Mouse (Mus musculus) CH12.LX (cell line): ENCODE measurements around the gene Filip1l. TPM values are rescaled to one million over a fixed set of nuclear protein-coding genes. Genes with fewer than 3 reads are reported as not detected.

ENCODE experiments used
- DNase-seq: peaks from one replicate; pipeline ENCODE4 v3.0.0-alpha.2; 2013; ENCODE audit errors: extremely low read depth
- H3K27ac ChIP-seq: 2 replicates; pipeline ENCODE4 v1.5.1; 2012; ENCODE audit warnings: low read depth, mild to moderate bottlenecking, control low read depth, moderate library complexity; ENCODE audit not compliant: insufficient read depth
- H3K27me3 ChIP-seq: replicated peaks from 2 replicates; pipeline ENCODE3; 2012; ENCODE audit warnings: inconsistent platforms
- H3K36me3 ChIP-seq, 2 experiments: replicated peaks in 1 of 2; 2 replicates each; pipeline versions ENCODE3 to v1.6.1; 2012; ENCODE audit warnings: inconsistent platforms in 1 of 2, low read length in 1 of 2, mild to moderate bottlenecking in 1 of 2, mixed read lengths in 1 of 2, moderate library complexity in 1 of 2; ENCODE audit not compliant: control insufficient read depth in 1 of 2, insufficient read depth in 1 of 2
- H3K4me1 ChIP-seq, 2 experiments: 2 replicates each; pipeline ENCODE4 v1.6.1; 2012; ENCODE audit warnings: inconsistent platforms in 1 of 2, moderate library complexity in 1 of 2; ENCODE audit not compliant: insufficient read depth in 2 of 2, control insufficient read depth in 1 of 2
- H3K4me2 ChIP-seq: 2 replicates; pipeline ENCODE4 v1.6.1; 2012; ENCODE audit warnings: low read depth, mild to moderate bottlenecking, control low read depth; ENCODE audit not compliant: poor library complexity, insufficient read depth, severe bottlenecking
- H3K4me3 ChIP-seq, 3 experiments: fragments of 150-350 bp in 1 of 3; sonication (generic) in 1 of 3; replicated peaks in 1 of 3; 2 replicates each; pipeline versions ENCODE3 to v1.5.1; 2011 to 2012; ENCODE audit warnings: low read depth in 2 of 3, low read length in 2 of 3, mild to moderate bottlenecking in 2 of 3, moderate library complexity in 2 of 3, control low read depth in 1 of 3, improper control_type of control experiment in 1 of 3, inconsistent platforms in 1 of 3, mixed read lengths in 1 of 3; ENCODE audit not compliant: poor library complexity in 1 of 3
- H3K79me2 ChIP-seq: replicated peaks from 2 replicates; pipeline ENCODE4 v1.6.1; 2012; ENCODE audit warnings: mild to moderate bottlenecking, moderate library complexity; ENCODE audit not compliant: control insufficient read depth, poor library complexity, insufficient read depth, severe bottlenecking; ENCODE audit errors: extremely low read depth
- H3K9ac ChIP-seq: 2 replicates; pipeline ENCODE4 v1.6.1; 2012; ENCODE audit warnings: low read depth, mild to moderate bottlenecking, control low read depth, moderate library complexity; ENCODE audit not compliant: insufficient read depth
- H3K9me3 ChIP-seq: replicated peaks from 2 replicates; pipeline ENCODE3; 2012; ENCODE audit warnings: low read length, inconsistent platforms, mixed read lengths
- BHLHE40 ChIP-seq: IDR thresholded peaks from 2 replicates; pipeline ENCODE4 v1.6.1; 2011; ENCODE audit warnings: mild to moderate bottlenecking, low read depth, low read length, improper control_type of control experiment
- CHD1 ChIP-seq: IDR thresholded peaks from 2 replicates; pipeline ENCODE4 v1.6.1; 2012; ENCODE audit warnings: low read depth, low read length, improper control_type of control experiment, inconsistent platforms
- CHD2 ChIP-seq: IDR thresholded peaks from 2 replicates; pipeline ENCODE4 v1.6.1; 2011; ENCODE audit warnings: low read length, improper control_type of control experiment
- CTCF ChIP-seq, 2 experiments: IDR thresholded peaks in 1 of 2; conservative IDR thresholded peaks in 1 of 2; 2 replicates each; pipeline ENCODE4 v1.5.1; 2011 to 2012; ENCODE audit warnings: low read depth in 2 of 2, low read length in 2 of 2, improper control_type of control experiment in 1 of 2, inconsistent platforms in 1 of 2, mild to moderate bottlenecking in 1 of 2, moderate library complexity in 1 of 2
- E2F4 ChIP-seq: IDR thresholded peaks from 2 replicates; pipeline ENCODE4 v1.6.1; 2011; ENCODE audit warnings: low read depth, low read length, improper control_type of control experiment; ENCODE audit not compliant: insufficient replicate concordance
- ELF1 ChIP-seq: IDR thresholded peaks from 2 replicates; pipeline ENCODE4 v1.6.1; 2014; ENCODE audit warnings: low read depth, mild to moderate bottlenecking, inconsistent platforms, low read length, improper control_type of control experiment
- EP300 ChIP-seq: IDR thresholded peaks from 2 replicates; pipeline ENCODE4 v1.6.1; 2011; ENCODE audit warnings: low read length, improper control_type of control experiment
- ETS1 ChIP-seq: conservative IDR thresholded peaks from 2 replicates; pipeline ENCODE4 v1.6.1; 2012; ENCODE audit warnings: low read depth, mild to moderate bottlenecking, inconsistent platforms, low read length, improper control_type of control experiment, moderate library complexity
- GABPA ChIP-seq: IDR thresholded peaks from 2 replicates; pipeline ENCODE4 v1.6.1; 2012; ENCODE audit warnings: low read depth, low read length, improper control_type of control experiment, inconsistent platforms; ENCODE audit not compliant: insufficient replicate concordance
- HCFC1 ChIP-seq: IDR thresholded peaks from 2 replicates; pipeline ENCODE4 v1.6.1; 2012; ENCODE audit warnings: low read depth, mild to moderate bottlenecking, inconsistent platforms, low read length, improper control_type of control experiment
- IRF4 ChIP-seq: IDR thresholded peaks from 2 replicates; pipeline ENCODE4 v1.6.1; 2014; ENCODE audit warnings: low read depth, mild to moderate bottlenecking, inconsistent platforms, low read length, improper control_type of control experiment
- KAT2A ChIP-seq: IDR thresholded peaks from 2 replicates; pipeline ENCODE4 v1.6.1; 2012; ENCODE audit warnings: low read length, improper control_type of control experiment, inconsistent platforms; ENCODE audit not compliant: insufficient replicate concordance
- MAX ChIP-seq: IDR thresholded peaks from 2 replicates; pipeline ENCODE4 v1.6.1; 2011; ENCODE audit warnings: low read length, improper control_type of control experiment
- MAZ ChIP-seq: IDR thresholded peaks from 2 replicates; pipeline ENCODE4 v1.6.1; 2012; ENCODE audit warnings: low read depth, mild to moderate bottlenecking, inconsistent platforms, low read length, improper control_type of control experiment, moderate library complexity
- MXI1 ChIP-seq: IDR thresholded peaks from 2 replicates; pipeline ENCODE4 v1.6.1; 2011; ENCODE audit warnings: mild to moderate bottlenecking, low read depth, low read length, improper control_type of control experiment
- NELFE ChIP-seq: IDR thresholded peaks from 2 replicates; pipeline ENCODE4 v1.6.1; 2011; ENCODE audit warnings: low read depth, low read length, improper control_type of control experiment
- NRF1 ChIP-seq: IDR thresholded peaks from 2 replicates; pipeline ENCODE4 v1.6.1; 2014; ENCODE audit warnings: low read depth, mild to moderate bottlenecking, inconsistent platforms, low read length, improper control_type of control experiment, moderate library complexity
- PAX5 ChIP-seq: IDR thresholded peaks from 2 replicates; pipeline ENCODE4 v1.6.1; 2012; ENCODE audit warnings: low read length, inconsistent platforms, mixed read lengths
- POLR2AphosphoS2 ChIP-seq: IDR thresholded peaks from 2 replicates; pipeline ENCODE4 v1.6.1; 2011; ENCODE audit warnings: low read depth, low read length, improper control_type of control experiment
- RAD21 ChIP-seq: IDR thresholded peaks from 2 replicates; pipeline ENCODE4 v1.6.1; 2011; ENCODE audit warnings: low read depth, mild to moderate bottlenecking, low read length, improper control_type of control experiment, moderate library complexity
- RCOR1 ChIP-seq: conservative IDR thresholded peaks from 2 replicates; pipeline ENCODE4 v1.6.1; 2012; ENCODE audit warnings: low read depth, mild to moderate bottlenecking, inconsistent platforms, low read length, improper control_type of control experiment
- SIN3A ChIP-seq: IDR thresholded peaks from 2 replicates; pipeline ENCODE4 v1.6.1; 2012; ENCODE audit warnings: low read length, improper control_type of control experiment, inconsistent platforms
- TBP ChIP-seq: conservative IDR thresholded peaks from 2 replicates; pipeline ENCODE4 v1.6.1; 2011; ENCODE audit warnings: low read depth, low read length, improper control_type of control experiment
- UBTF ChIP-seq: IDR thresholded peaks from 2 replicates; pipeline ENCODE4 v1.6.1; 2012; ENCODE audit warnings: low read depth, mild to moderate bottlenecking, inconsistent platforms, low read length, improper control_type of control experiment, moderate library complexity
- USF1 ChIP-seq: IDR thresholded peaks from 2 replicates; pipeline ENCODE4 v1.6.1; 2014; ENCODE audit warnings: low read depth, mild to moderate bottlenecking, inconsistent platforms, low read length, improper control_type of control experiment
- USF2 ChIP-seq: conservative IDR thresholded peaks from 2 replicates; pipeline ENCODE4 v1.6.1; 2011; ENCODE audit warnings: low read depth, low read length, improper control_type of control experiment
- ZKSCAN1 ChIP-seq: IDR thresholded peaks from 2 replicates; pipeline ENCODE4 v1.6.1; 2012; ENCODE audit warnings: low read depth, inconsistent platforms, low read length, improper control_type of control experiment, borderline replicate concordance
- ZMIZ1 ChIP-seq: IDR thresholded peaks from 2 replicates; pipeline ENCODE4 v1.6.1; 2012; ENCODE audit warnings: low read depth, mild to moderate bottlenecking, inconsistent platforms, low read length, improper control_type of control experiment
- ZNF384 ChIP-seq: IDR thresholded peaks from 2 replicates; pipeline ENCODE4 v1.6.1; 2012; ENCODE audit warnings: low read depth, low read length, improper control_type of control experiment, inconsistent platforms
- dilution Hi-C: fragments of 300-500 bp; cut with MboI; formaldehyde crosslinking; loops from 2 replicates; pipeline ENCODE4 v1.14.3; 2020; ENCODE audit warnings: low sequenced_read_pairs; ENCODE audit not compliant: extremely low pct_unique_long_range_greater_than_20kb, extremely low pct_ligation_motif_present
- in situ Hi-C: fragments of 300-500 bp; cut with MboI; formaldehyde crosslinking; loops from 3 replicates; pipeline ENCODE4 v1.14.3; 2019; ENCODE audit warnings: low sequenced_read_pairs, low pct_ligation_motif_present, low pct_unique_long_range_greater_than_20kb, mixed read lengths
- polyA plus RNA-seq: library from polyadenylated mRNA; unstranded; fragments of >175 nt; gene quantifications from 2 replicates; pipeline ENCODE4 v1.2.1, GENCODE M21; 2012; ENCODE audit warnings: low read depth; ENCODE audit not compliant: insufficient read length
- total RNA-seq, 2 experiments: library from RNA; depleted of rRNA; stranded (reverse); fragments of 300-350 nt in 1 of 2; fragments of >200 nt in 1 of 2; gene quantifications; 2 replicates each; pipeline ENCODE4 v1.2.3; 2012 to 2014

Gene Filip1l
- total and polyA plus RNA-seq, 3 experiments: 2.1 to 17.6 (median 5.7) TPM

- Histone ChIP-seq H3K27ac (no peak overlapping the region), H3K9me3 (no peaks in the 10 kb centered on the region), H3K4me2 (no peak overlapping the region), H3K36me3 (peaks cover 3 to 52% of the 10 kb centered on the region in 2 experiments), H3K9ac (no peak overlapping the region), H3K4me3 (no peak overlapping the region), H3K27me3 (no peaks in the 10 kb centered on the region), H3K4me1 (peaks cover 0 to 5% of the 10 kb centered on the region in 2 experiments; a peak in 1 of 4 replicates), H3K79me2 (no peaks in the 10 kb centered on the region)
- dilution Hi-C loops: no loop called here
- TF ChIP-seq ELF1 (no peak), ZNF384 (no peak), CTCF (conservative IDR thresholded peaks at IDR 0.05 in 1 of 2, IDR thresholded peaks at IDR 0.05 in 1 of 2; ENCODE audit: low read depth in 2 of 2, low read length in 2 of 2) (no peak), USF1 (no peak), ZKSCAN1 (no peak), NELFE (no peak), CHD1 (no peak), GABPA (no peak), RCOR1 (no peak), ZMIZ1 (no peak), IRF4 (no peak), USF2 (no peak), SIN3A (no peak), KAT2A (no peak), HCFC1 (no peak), MXI1 (no peak), EP300 (no peak), CHD2 (no peak), MAZ (no peak), E2F4 (no peak)
- no peak for DNase-seq
- in situ Hi-C loops: loop anchor here (10.0 kb wide), 1 partner anchor 89 kb away; no protein-coding TSS in a partner anchor
Measured at GRCm38 (mm10) chr16:57305463-57305862, 47.4 kb upstream of the Filip1l start.

- no peaks in the 10 kb centered on the region for H3K9me3 ChIP-seq
- H3K4me3 ChIP-seq: no peak overlapping the region
- dilution Hi-C loops (no loop called here), in situ Hi-C loops (no loop called here)
- peaks cover 0 to 3% of the 10 kb centered on the region in 2 experiments; a peak in 2 of 4 replicates for H3K4me1 ChIP-seq
- no peak overlapping the region for H3K9ac ChIP-seq
- TF ChIP-seq SIN3A (no peak), IRF4 (no peak), MAX (no peak), HCFC1 (no peak), TBP (no peak), CHD1 (no peak), BHLHE40 (no peak), ELF1 (no peak), ZKSCAN1 (no peak), POLR2AphosphoS2 (no peak), UBTF (no peak), ZMIZ1 (no peak), USF2 (no peak), RAD21 (no peak), RCOR1 (no peak), NRF1 (no peak), ETS1 (no peak), PAX5 (no peak)
- H3K27me3 ChIP-seq: no peaks in the 10 kb centered on the region
- no peak overlapping the region for H3K4me2 ChIP-seq
- peaks cover 3 to 45% of the 10 kb centered on the region in 2 experiments for H3K36me3 ChIP-seq
- DNase-seq: no peak
- no peaks in the 10 kb centered on the region for H3K79me2 ChIP-seq
- H3K27ac ChIP-seq: no peak overlapping the region
Measured at GRCm38 (mm10) chr16:57312130-57312529, 40.8 kb upstream of the Filip1l start.
